Mouse (Mus musculus) embryonic stem cell, embryonic (primary cell): ENCODE measurements around the gene Jak1.

ENCODE experiments used
- CTCF ChIA-PET, 4 experiments: fragments of 300-600 bp in 2 of 4; fragments of 350-600 bp in 2 of 4; sonication (Branson Sonifier 250); formaldehyde crosslinking; loops; one replicate each; lab custom pipeline; 2022; ENCODE audit warnings: inconsistent platforms in 2 of 4; lab: Charles Lee
- POLR2A ChIA-PET, 4 experiments: fragments of 300-600 bp in 2 of 4; fragments of 350-600 bp in 2 of 4; sonication (Branson Sonifier 250); formaldehyde crosslinking; loops; one replicate each; lab custom pipeline; 2022; ENCODE audit warnings: antibody characterized with exemption in 4 of 4, inconsistent platforms in 1 of 4; lab: Charles Lee

The Jak1 gene

GRCm38 (mm10) chr4:101252781-101253622, 12.1 kb downstream of the Jak1 start:
- CTCF ChIA-PET: interaction anchor here in 1 of 4 experiments (1.9 kb wide), 1 partner anchor 9 kb away, joined by 5 read pairs; no protein-coding TSS in a partner anchor
- POLR2A ChIA-PET: interaction anchor here in 3 of 4 experiments (0.7 to 3.6 kb wide), 6 partner anchors 9 to 12 kb away, joined by 3 to 30 read pairs (median 6); partner anchors contain the start of gene Jak1 (in 3 of the 3)

- CTCF ChIA-PET: interaction anchor here in 2 of 4 experiments (0.5 to 1.9 kb wide), 2 partner anchors 8 to 102 kb away, joined by 3 to 5 read pairs; no protein-coding TSS in a partner anchor
Observed at GRCm38 (mm10) chr4:101252016-101252415, 13.1 kb downstream of the Jak1 start.

GRCm38 (mm10) chr4:101249977-101250743, 14.9 kb downstream of the Jak1 start:
- CTCF ChIA-PET: no interaction called here
- POLR2A ChIA-PET: interaction anchor here in 1 of 4 experiments (1.1 to 1.5 kb wide), 2 partner anchors 15 to 20 kb away, joined by 3 to 4 read pairs; partner anchors contain the start of gene Jak1

More at GRCm38 (mm10) chr4:101252016-101252415, 13.1 kb downstream of the Jak1 start:
- POLR2A ChIA-PET: interaction anchor here in 2 of 4 experiments (0.7 to 3.6 kb wide), 4 partner anchors 8 to 40 kb away, joined by 3 to 30 read pairs (median 14); partner anchors contain the start of gene Jak1 (in 2 of the 2)

GRCm38 (mm10) chr4:101247355-101247754, 17.7 kb downstream of the Jak1 start:
- CTCF ChIA-PET: interaction anchor here in 1 of 4 experiments (0.6 kb wide), 1 partner anchor 250 kb away, joined by 6 read pairs; no protein-coding TSS in a partner anchor
- POLR2A ChIA-PET: interaction anchor here in 2 of 4 experiments (0.7 to 1.6 kb wide), 4 partner anchors 9 to 26 kb away, joined by 3 to 7 read pairs (median 6); partner anchors contain the start of gene Jak1 (in 2 of the 2)

GRCm38 (mm10) chr4:101246569-101246968, 18.5 kb downstream of the Jak1 start:
- POLR2A ChIA-PET: interaction anchor here in 2 of 4 experiments (0.7 to 1.6 kb wide), 4 partner anchors 8 to 26 kb away, joined by 3 to 7 read pairs (median 6); partner anchors contain the start of gene Jak1 (in 2 of the 2)
- CTCF ChIA-PET: no interaction called here

- ChIA-PET POLR2A (interaction anchor here in 2 of 4 experiments (1.7 to 1.9 kb wide), 2 partner anchors 8 to 9 kb away, joined by 3 to 8 read pairs; no protein-coding TSS in a partner anchor), CTCF (interaction anchor here in 2 of 4 experiments (0.5 to 1.5 kb wide), 2 partner anchors 9 to 152 kb away, joined by 5 to 11 read pairs; no protein-coding TSS in a partner anchor)
Observed at GRCm38 (mm10) chr4:101244257-101245011, 20.6 kb downstream of the Jak1 start.

- CTCF ChIA-PET: interaction anchor here in 1 of 4 experiments (0.5 kb wide), 1 partner anchor 24 kb away, joined by 3 read pairs; no protein-coding TSS in a partner anchor
- POLR2A ChIA-PET: no interaction called here
Observed at GRCm38 (mm10) chr4:101240875-101241173, 24.3 kb downstream of the Jak1 start.

GRCm38 (mm10) chr4:101240163-101240874, 24.8 kb downstream of the Jak1 start:
- CTCF ChIA-PET: interaction anchor here in 1 of 4 experiments (0.5 kb wide), 1 partner anchor 23 kb away, joined by 3 read pairs; no protein-coding TSS in a partner anchor
- POLR2A ChIA-PET: no interaction called here

- CTCF ChIA-PET: no interaction called here
- POLR2A ChIA-PET: interaction anchor here in 1 of 4 experiments (1.0 kb wide), 1 partner anchor 8 kb away, joined by 3 read pairs; no protein-coding TSS in a partner anchor
Observed at GRCm38 (mm10) chr4:101239313-101240162, 25.5 kb downstream of the Jak1 start.

GRCm38 (mm10) chr4:101238589-101238988, 26.5 kb downstream of the Jak1 start:
- CTCF ChIA-PET: no interaction called here
- POLR2A ChIA-PET: interaction anchor here in 1 of 4 experiments (1.0 kb wide), 1 partner anchor 9 kb away, joined by 3 read pairs; no protein-coding TSS in a partner anchor

- CTCF ChIA-PET: no interaction called here
Observed at GRCm38 (mm10) chr4:101236797-101237196, 28.3 kb downstream of the Jak1 start.

GRCm38 (mm10) chr4:101235964-101236363, 29.1 kb downstream of the Jak1 start:
- CTCF ChIA-PET: no interaction called here
- POLR2A ChIA-PET: interaction anchor here in 1 of 4 experiments (1.2 kb wide), 1 partner anchor 29 kb away, joined by 3 read pairs; the partner anchor contains the start of gene Jak1

More at GRCm38 (mm10) chr4:101236797-101237196, 28.3 kb downstream of the Jak1 start:
- POLR2A ChIA-PET: interaction anchor here in 2 of 4 experiments (0.7 to 1.2 kb wide), 3 partner anchors 13 to 564 kb away, joined by 3 read pairs; partner anchors contain the start of gene Jak1 (in 1 of the 2)

GRCm38 (mm10) chr4:101234753-101235152, 30.3 kb downstream of the Jak1 start:
- ChIA-PET POLR2A (interaction anchor here in 1 of 4 experiments (1.3 kb wide), 1 partner anchor 123 kb away, joined by 3 read pairs; no protein-coding TSS in a partner anchor), CTCF (no interaction called here)

- CTCF ChIA-PET: no interaction called here
- POLR2A ChIA-PET: interaction anchor here in 1 of 4 experiments (1.3 kb wide), 1 partner anchor 123 kb away, joined by 3 read pairs; no protein-coding TSS in a partner anchor
Observed at GRCm38 (mm10) chr4:101234332-101234731, 30.8 kb downstream of the Jak1 start.

- ChIA-PET POLR2A (interaction anchor here in 1 of 4 experiments (1.0 kb wide), 1 partner anchor 35 kb away, joined by 3 read pairs; the partner anchor contains the start of gene Jak1), CTCF (no interaction called here)
Observed at GRCm38 (mm10) chr4:101230621-101231020, 34.5 kb downstream of the Jak1 start.

GRCm38 (mm10) chr4:101227398-101227797, 37.7 kb downstream of the Jak1 start:
- POLR2A ChIA-PET: interaction anchor here in 1 of 4 experiments (1.8 kb wide), 1 partner anchor 38 kb away, joined by 4 read pairs; the partner anchor contains the start of gene Jak1
- CTCF ChIA-PET: no interaction called here
